Mouse (Mus musculus) kidney, adult 2 months (tissue): ENCODE results near the gene Kctd12. TPM values are rescaled to one million over a fixed set of nuclear protein-coding genes. Genes with fewer than 3 reads are reported as not detected.

Experiments used
- DNase-seq: peaks from one replicate; pipeline ENCODE4 v3.0.0; 2021
- H3K27ac ChIP-seq: fragments of 200-500 bp; 2 replicates; pipeline ENCODE4 v1.5.1; 2012; ENCODE audit warnings: low read depth, low read length, control low read depth, inconsistent platforms; ENCODE audit not compliant: insufficient read depth
- H3K27me3 ChIP-seq: fragments of 200-500 bp; replicated peaks from 2 replicates; pipeline ENCODE4 v1.6.1; 2012; ENCODE audit warnings: mild to moderate bottlenecking, moderate library complexity, low read length, inconsistent platforms; ENCODE audit not compliant: control insufficient read depth, insufficient read depth
- H3K36me3 ChIP-seq: fragments of 200-500 bp; 2 replicates; pipeline ENCODE4 v1.6.1; 2012; ENCODE audit warnings: mild to moderate bottlenecking, moderate library complexity, low read length, inconsistent platforms; ENCODE audit not compliant: control insufficient read depth, insufficient read depth
- H3K4me1 ChIP-seq: fragments of 200-500 bp; 2 replicates; pipeline ENCODE4 v1.6.1; 2011; ENCODE audit warnings: low read length; ENCODE audit not compliant: control insufficient read depth, insufficient read depth
- H3K4me3 ChIP-seq: fragments of 200-500 bp; 2 replicates; pipeline ENCODE4 v1.5.1; 2011; ENCODE audit warnings: mild to moderate bottlenecking, low read depth, low read length, control low read depth; ENCODE audit not compliant: insufficient read depth
- CTCF ChIP-seq: fragments of 200-500 bp; conservative IDR thresholded peaks from 2 replicates; pipeline ENCODE4 v1.5.1; 2011; ENCODE audit warnings: low read depth, mild to moderate bottlenecking, control low read depth, low read length, moderate library complexity, mixed read lengths; ENCODE audit not compliant: insufficient read depth, insufficient read length
- POLR2A ChIP-seq: fragments of 200-500 bp; IDR thresholded peaks from one replicate; pipeline ENCODE4 v1.6.1; 2011; ENCODE audit warnings: low read depth, low read length, control low read depth
- WGBS: fragments of 180-500 bp; shearing (Covaris S2); methylation state at CpG from one replicate; pipeline ENCODE4 v1.1.7; 2018; 5-methylcytosine and 5-hydroxymethylcytosine counted together
- polyA plus RNA-seq: library from polyadenylated mRNA; depleted of rRNA; stranded (reverse); fragments of >200 nt; gene quantifications from 2 replicates; pipeline ENCODE4 v1.2.3, GENCODE M21; 2012; rRNA removed

The Kctd12 gene
- polyA plus RNA-seq, 1 experiment = 16.7 TPM

- H3K36me3 ChIP-seq = no peaks in the 10 kb centered on the region
- H3K4me1 ChIP-seq = no peaks in the 10 kb centered on the region
- 89% methylated on average over 5 of the region's 5 CpGs for WGBS
These were observed 54.5 kb downstream of the Kctd12 start for GRCm38 (mm10) chr14:102927847-102928466.

More at GRCm38 (mm10) chr14:102927847-102928466, 54.5 kb downstream of the Kctd12 start:
- H3K27me3 ChIP-seq = no peaks in the 10 kb centered on the region; the same call in 1 of the 2 replicates
- H3K27ac ChIP-seq = no peak overlapping the region
- H3K4me3 ChIP-seq = no peak overlapping the region
- no peak for DNase-seq
- no peak for TF ChIP-seq CTCF
- TF ChIP-seq POLR2A = no peak

Other genes starting within 250 kb of the Kctd12 start
- 0.04 TPM in 1 of 2 replicates, not detected in the other for gene Acod1, start 64.3 kb upstream of the Kctd12 start, polyA plus RNA-seq
- gene Cln5, start 87.6 kb upstream of the Kctd12 start, polyA plus RNA-seq = 24.9 and 26.5 TPM in 2 replicates
- 83.0 and 90.5 TPM in 2 replicates for gene Fbxl3, start 116.9 kb upstream of the Kctd12 start, polyA plus RNA-seq